Mouse (Mus musculus) E14TG2a.4 (cell line): ENCODE measurements around the gene Sap18b.

Source experiments
- CTCF ChIP-seq: conservative IDR thresholded peaks from 2 replicates; pipeline ENCODE4 v1.5.1; 2014; ENCODE audit warnings: low read length
- POU5F1 ChIP-seq: IDR thresholded peaks from 2 replicates; pipeline ENCODE4 v1.6.1; 2014; ENCODE audit warnings: low read length, borderline replicate concordance

DNA sequence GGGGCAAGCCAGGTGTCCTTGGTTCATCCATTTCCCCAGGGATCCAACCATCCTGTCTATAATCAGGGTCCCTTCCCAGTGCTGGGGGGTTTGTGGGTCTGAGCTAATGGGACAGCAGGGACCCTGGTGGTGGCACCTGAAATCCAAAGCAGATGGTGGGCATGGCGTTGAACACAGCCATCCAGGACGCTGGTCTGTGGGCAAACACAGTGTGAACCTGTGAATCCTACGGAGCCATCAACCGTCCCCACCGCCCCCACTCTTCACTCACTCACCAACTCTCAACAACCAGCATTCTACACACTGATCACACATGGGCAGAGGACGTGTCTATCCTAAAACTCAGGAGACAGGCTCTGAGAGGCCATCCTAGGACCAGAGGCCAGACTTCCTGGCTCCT, 18.8 kb downstream of the Sap18b start:
- TF ChIP-seq POU5F1 = no peak
- no peak for TF ChIP-seq CTCF
